Mouse (Mus musculus) megakaryocyte progenitor cell, adult 5-6 weeks (primary cell): ENCODE results near the gene Rrp8. TPM values are rescaled to one million over a fixed set of nuclear protein-coding genes. Genes with fewer than 3 reads are reported as not detected.

Experiments
- ATAC-seq: replicated peaks from 2 replicates; pipeline ENCODE4 v1.8.0; 2016; ENCODE audit warnings: mild to moderate bottlenecking, moderate TSS enrichment, inconsistent platforms; ENCODE audit not compliant: poor library complexity
- total RNA-seq, 2 experiments: library from RNA; stranded (forward) in 1 of 2; stranded (reverse) in 1 of 2; fragments of 157-497, 149-512 nt in 1 of 2; fragments of 200-1000 nt in 1 of 2; gene quantifications; 2 replicates each; pipeline versions ENCODE4 v1.2.3 to v1.2.4; 2015 to 2017

Rrp8 gene
- total RNA-seq, 2 experiments from 2014 or later = 26.4 to 39.8 TPM

DNA sequence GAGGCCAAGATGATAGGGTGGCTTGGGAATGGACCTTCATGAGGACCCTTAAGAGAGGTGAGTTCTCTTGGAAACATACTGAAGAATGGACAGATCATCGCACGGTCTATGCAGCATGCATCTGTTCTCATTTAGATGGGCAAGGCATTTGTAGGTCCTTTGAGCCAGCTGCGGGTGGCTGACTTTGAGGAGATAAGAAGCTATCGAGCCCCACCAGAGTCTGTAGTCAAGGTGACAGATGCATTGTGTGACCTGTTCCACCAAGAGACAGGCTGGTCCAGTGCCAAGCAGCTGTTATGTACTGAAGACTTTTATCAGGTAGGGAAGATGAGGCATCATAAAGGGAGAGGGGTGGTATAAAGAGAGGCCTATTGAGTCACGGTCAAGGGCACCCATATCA, 28.5 kb downstream of the Rrp8 start:
- ATAC-seq = peak; percentile 97

DNA sequence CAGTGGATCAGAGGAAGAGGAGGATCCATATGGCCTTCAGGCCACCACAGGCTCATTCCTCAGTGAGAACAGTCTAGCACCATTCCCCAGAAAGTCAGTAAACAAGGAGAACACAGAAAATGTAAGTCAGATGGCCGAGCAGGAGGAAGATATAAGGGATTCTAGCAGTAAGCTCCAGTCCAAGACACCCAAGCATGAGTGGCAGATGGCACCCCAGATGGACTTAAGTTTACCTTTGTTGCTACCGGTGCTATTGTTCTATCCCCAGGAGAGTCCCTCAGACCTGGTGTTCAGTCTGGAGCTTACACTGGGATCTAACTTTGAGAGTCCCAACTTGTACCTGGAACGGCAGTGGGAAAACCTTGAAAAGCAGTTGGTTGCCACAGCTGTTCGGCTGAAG, 33.4 kb downstream of the Rrp8 start:
- ATAC-seq = no peak

DNA sequence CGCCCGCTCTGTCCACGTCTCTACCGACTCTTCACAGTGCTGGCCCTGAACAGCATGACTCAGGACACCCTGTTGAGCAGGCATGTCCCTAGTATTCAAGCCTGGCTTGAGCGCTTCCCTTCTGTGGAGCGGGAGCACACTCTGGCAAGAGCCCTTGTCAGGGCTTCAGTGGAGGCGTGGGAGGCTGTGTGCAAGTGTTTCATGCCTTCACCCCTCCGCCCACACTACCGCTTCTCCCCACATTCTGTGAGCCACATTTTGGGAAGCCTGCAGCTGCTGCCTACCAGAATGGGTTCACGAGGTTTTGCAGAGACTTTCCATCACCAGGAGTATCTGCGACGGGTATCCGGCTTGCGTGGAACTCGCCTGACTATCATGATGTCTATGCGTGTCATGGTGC, 34.0 kb downstream of the Rrp8 start:
- no peak for ATAC-seq

DNA sequence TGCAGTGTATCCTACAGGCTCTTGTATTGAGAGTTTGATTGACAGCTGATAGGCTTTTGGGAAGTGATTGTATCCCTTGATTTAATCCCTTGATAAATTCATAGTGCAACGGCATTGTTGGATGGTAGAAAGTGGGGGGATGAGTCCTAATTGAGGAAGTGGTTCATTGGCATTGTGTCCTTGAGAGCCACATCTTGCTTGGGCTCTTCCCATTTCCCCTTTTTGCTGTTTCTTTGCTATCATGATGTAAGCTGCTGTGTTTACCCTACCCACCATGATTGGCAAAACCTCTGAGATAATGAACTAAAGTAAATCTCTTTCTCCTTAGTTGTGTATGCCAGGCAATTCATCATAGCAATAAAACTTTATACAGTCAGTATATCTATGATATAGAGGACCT, 46.3 kb downstream of the Rrp8 start:
- peak; percentile 98 for ATAC-seq

DNA sequence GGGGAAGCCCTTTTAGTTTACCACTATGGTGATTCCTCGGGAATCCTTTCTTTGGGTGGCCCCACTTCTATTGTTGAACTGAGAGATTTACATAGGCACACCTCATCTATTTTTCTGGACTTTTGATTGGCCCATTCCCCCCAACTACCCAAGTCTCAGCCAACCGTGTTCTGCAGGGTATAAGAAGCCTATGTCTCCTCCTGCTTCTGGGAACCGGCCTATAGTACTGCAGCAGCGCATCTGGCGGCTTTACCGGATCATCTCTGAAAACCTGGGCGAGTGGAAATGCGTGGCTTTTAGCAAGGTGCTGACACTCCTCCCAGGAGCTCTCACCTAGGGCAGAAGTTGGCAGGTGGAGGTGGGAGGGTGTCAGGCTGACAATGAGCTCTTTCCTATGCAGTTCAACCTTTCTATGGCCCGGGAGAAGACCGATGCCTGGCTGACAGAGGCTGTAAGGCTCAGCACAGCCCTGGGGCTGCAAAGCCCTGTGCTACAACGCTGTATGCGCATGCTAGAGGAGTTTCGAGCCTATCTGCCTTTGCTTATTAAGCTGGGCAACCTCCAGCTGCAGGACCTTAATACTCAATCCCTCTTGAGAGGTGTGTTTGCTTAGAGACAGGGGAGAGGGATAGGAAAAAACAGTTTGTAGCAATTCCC, 51.5 kb downstream of the Rrp8 start:
- ATAC-seq = no peak

Other genes starting within 250 kb of the Rrp8 start
- gene Smpd1, start 183.0 kb downstream of the Rrp8 start, total RNA-seq (2015) = 16.2 and 21.0 TPM in 2 replicates
- gene Smpd1, start 183.0 kb downstream of the Rrp8 start, total RNA-seq (2017) = 9.5 and 16.2 TPM in 2 replicates
- not detected in 2 replicates for gene Apbb1, start 155.7 kb downstream of the Rrp8 start, total RNA-seq (2015)
- gene Apbb1, start 155.7 kb downstream of the Rrp8 start, total RNA-seq (2017) = not detected in 2 replicates
- gene Hpx, start 137.2 kb downstream of the Rrp8 start, total RNA-seq (2015) = not detected in 2 replicates
- gene Hpx, start 137.2 kb downstream of the Rrp8 start, total RNA-seq (2017) = not detected in 2 replicates
- 2.8 and 3.3 TPM in 2 replicates for gene Trim3, start 103.8 kb downstream of the Rrp8 start, total RNA-seq (2015)
- 1.8 and 3.2 TPM in 2 replicates for gene Trim3, start 103.8 kb downstream of the Rrp8 start, total RNA-seq (2017)
- 64.6 and 65.0 TPM in 2 replicates for gene Timm10b, start 97.3 kb downstream of the Rrp8 start, total RNA-seq (2015)
- 64.7 and 82.0 TPM in 2 replicates for gene Timm10b, start 97.3 kb downstream of the Rrp8 start, total RNA-seq (2017)
- gene Arfip2, start 97.0 kb downstream of the Rrp8 start, total RNA-seq (2015) = 16.0 and 18.5 TPM in 2 replicates
- 57.5 and 59.8 TPM in 2 replicates for gene Arfip2, start 97.0 kb downstream of the Rrp8 start, total RNA-seq (2017)
- gene Gm45799, start 96.8 kb downstream of the Rrp8 start, total RNA-seq (2015) = 1.5 and 2.0 TPM in 2 replicates
- 1.5 and 4.1 TPM in 2 replicates for gene Gm45799, start 96.8 kb downstream of the Rrp8 start, total RNA-seq (2017)
- gene Dnhd1, start 86.6 kb downstream of the Rrp8 start, total RNA-seq (2015) = 1.0 and 1.6 TPM in 2 replicates
- gene Dnhd1, start 86.6 kb downstream of the Rrp8 start, total RNA-seq (2017) = 0.17 and 0.27 TPM in 2 replicates
- 149 and 157 TPM in 2 replicates for gene Ilk, start 793 bp downstream of the Rrp8 start, total RNA-seq (2015)
- 105 and 110 TPM in 2 replicates for gene Ilk, start 793 bp downstream of the Rrp8 start, total RNA-seq (2017)
- gene Taf10, start 7.0 kb upstream of the Rrp8 start, total RNA-seq (2015) = 301 and 304 TPM in 2 replicates
- gene Taf10, start 7.0 kb upstream of the Rrp8 start, total RNA-seq (2017) = 136 and 141 TPM in 2 replicates
- 64.8 and 73.5 TPM in 2 replicates for gene Tpp1, start 14.8 kb upstream of the Rrp8 start, total RNA-seq (2015)
- gene Tpp1, start 14.8 kb upstream of the Rrp8 start, total RNA-seq (2017) = 14.3 and 22.2 TPM in 2 replicates
- 0.07 TPM in 1 of 2 replicates, not detected in the other for gene Dchs1, start 50.3 kb upstream of the Rrp8 start, total RNA-seq (2015)
- gene Dchs1, start 50.3 kb upstream of the Rrp8 start, total RNA-seq (2017) = not detected in 2 replicates
- gene Mrpl17, start 73.7 kb upstream of the Rrp8 start, total RNA-seq (2015) = 124 and 152 TPM in 2 replicates
- 69.0 and 86.6 TPM in 2 replicates for gene Mrpl17, start 73.7 kb upstream of the Rrp8 start, total RNA-seq (2017)
- gene Gm4070, start 216.6 kb upstream of the Rrp8 start, total RNA-seq (2015) = 16.8 and 22.4 TPM in 2 replicates
- gene Gm4070, start 216.6 kb upstream of the Rrp8 start, total RNA-seq (2017) = 102 and 118 TPM in 2 replicates